Mouse (Mus musculus) hindbrain, embryonic 13.5 days (tissue): ENCODE measurements around the gene Tlcd2. TPM values are rescaled to one million over a fixed set of nuclear protein-coding genes. Genes with fewer than 3 reads are reported as not detected.

Source experiments
- ATAC-seq: fragments of 200-750 bp; cut with Nextera tagmentation; 2 replicates; pipeline ENCODE4 v1.8.0; 2017; ENCODE audit warnings: moderate TSS enrichment; ENCODE audit not compliant: low FRiP score
- H3K27ac ChIP-seq: fragments of 300-500 bp; sonication (generic); 2 replicates; pipeline ENCODE4 v1.5.1; 2015; ENCODE audit warnings: inconsistent platforms, mild to moderate bottlenecking, moderate library complexity
- H3K27me3 ChIP-seq: fragments of 300-500 bp; sonication (generic); 2 replicates; pipeline ENCODE4 v1.6.1; 2015; ENCODE audit warnings: mild to moderate bottlenecking, inconsistent platforms
- H3K36me3 ChIP-seq: fragments of 300-500 bp; sonication (generic); 2 replicates; pipeline ENCODE4 v1.6.1; 2015; ENCODE audit warnings: mild to moderate bottlenecking, inconsistent platforms
- H3K4me1 ChIP-seq: fragments of 300-500 bp; sonication (generic); replicated peaks from 2 replicates; pipeline ENCODE4 v1.6.1; 2015; ENCODE audit warnings: inconsistent platforms
- H3K4me2 ChIP-seq: fragments of 300-500 bp; sonication (generic); 2 replicates; pipeline ENCODE4 v1.6.1; 2015; ENCODE audit warnings: inconsistent platforms, mild to moderate bottlenecking, moderate library complexity
- H3K4me3 ChIP-seq: fragments of 300-500 bp; sonication (generic); 2 replicates; pipeline ENCODE4 v1.5.1; 2015; ENCODE audit warnings: mild to moderate bottlenecking, inconsistent platforms
- H3K9ac ChIP-seq: fragments of 300-500 bp; sonication (generic); 2 replicates; pipeline ENCODE4 v1.6.1; 2015; ENCODE audit warnings: mild to moderate bottlenecking, inconsistent platforms
- H3K9me3 ChIP-seq: fragments of 300-500 bp; sonication (generic); 2 replicates; pipeline ENCODE4 v1.6.1; 2016; ENCODE audit warnings: inconsistent platforms
- WGBS: fragments of 180-500 bp; shearing (Covaris S2); methylation state at CpG from one replicate; pipeline ENCODE4 v1.1.7; 2015; 5-methylcytosine and 5-hydroxymethylcytosine counted together
- polyA plus RNA-seq: library from polyadenylated mRNA; unstranded; fragments of >200 nt; fragmentation: Nextera tagmentation; extraction: Ambion mirVana; gene quantifications from 2 replicates; pipeline ENCODE4 v1.2.1, GENCODE M21; 2015

Gene Tlcd2
- polyA plus RNA-seq, 1 experiment from 2014 or later = 2.7 TPM

DNA sequence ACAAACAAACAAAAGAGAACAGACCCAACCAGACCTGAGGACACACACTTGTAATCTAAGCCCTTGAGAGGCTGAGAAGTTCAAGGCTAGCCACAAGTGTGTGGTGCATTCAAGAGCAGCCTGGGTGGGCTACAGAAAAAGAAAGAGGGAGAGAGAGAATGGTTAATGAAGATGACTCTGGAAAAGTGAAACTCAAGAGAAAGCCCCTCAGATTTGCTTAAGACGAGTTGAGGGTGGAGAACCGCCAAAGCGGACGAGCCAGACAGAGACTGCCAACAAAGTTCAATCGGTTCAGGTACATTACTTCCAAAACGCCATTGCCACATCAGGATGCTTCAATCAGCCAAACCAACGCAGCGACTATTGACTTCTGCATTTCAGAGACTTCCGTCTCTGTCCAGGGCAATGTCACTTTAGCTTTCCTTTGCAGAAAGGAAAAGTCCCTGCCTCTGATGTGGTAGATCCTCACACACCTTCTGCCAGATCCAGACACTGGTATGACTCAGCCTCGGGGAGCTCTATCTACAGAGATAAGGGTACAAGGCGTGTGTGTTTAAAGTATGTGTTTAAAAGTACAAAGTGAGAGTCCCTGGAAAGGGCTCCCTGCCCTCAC, 11.1 kb downstream of the Tlcd2 start:
- H3K4me1 ChIP-seq = peaks cover 6% of the 10 kb centered on the region
- H3K27me3 ChIP-seq = 0 out of 2 replicates have a peak, but pooled peaks cover 18% of the 10 kb centered on the region
- H3K4me3 ChIP-seq = no peak overlapping the region
- 88% methylated on average over 11 of the region's 11 CpGs for WGBS
- H3K9me3 ChIP-seq = no peaks in the 10 kb centered on the region
- no peak for ATAC-seq
- no peak overlapping the region for H3K9ac ChIP-seq
- no peak overlapping the region for H3K4me2 ChIP-seq
- H3K36me3 ChIP-seq = no peaks in the 10 kb centered on the region
- no peak overlapping the region for H3K27ac ChIP-seq

DNA sequence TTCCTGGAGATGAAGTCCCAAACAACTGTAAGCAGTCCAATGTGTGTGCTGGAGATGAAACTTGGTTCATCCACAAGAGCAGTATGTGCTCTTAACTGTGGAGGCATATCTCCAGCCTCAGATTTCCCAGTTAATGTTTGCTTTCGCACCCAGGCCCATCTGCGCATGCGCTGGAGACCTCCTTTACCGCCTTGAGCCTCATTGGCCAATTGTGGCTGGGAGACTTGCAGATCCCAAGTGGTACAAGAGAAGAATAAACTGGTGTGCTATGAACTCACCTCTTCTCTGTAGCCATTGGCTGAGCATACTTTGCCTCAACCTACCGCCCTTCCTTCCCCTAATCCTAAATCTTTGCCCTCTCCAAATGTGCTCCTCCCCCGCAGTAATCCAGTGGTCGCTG, 11.9 kb downstream of the Tlcd2 start:
- WGBS = 65% methylated on average over 7 of the region's 7 CpGs
- no peak overlapping the region for H3K27ac ChIP-seq
- no peaks in the 10 kb centered on the region for H3K4me1 ChIP-seq
- no peak overlapping the region for H3K4me3 ChIP-seq
- H3K36me3 ChIP-seq = no peaks in the 10 kb centered on the region
- no peak overlapping the region for H3K4me2 ChIP-seq
- no peak for ATAC-seq
- H3K9me3 ChIP-seq = no peaks in the 10 kb centered on the region
- 0 out of 2 replicates have a peak, but pooled peaks cover 11% of the 10 kb centered on the region for H3K27me3 ChIP-seq
- no peak overlapping the region for H3K9ac ChIP-seq

DNA sequence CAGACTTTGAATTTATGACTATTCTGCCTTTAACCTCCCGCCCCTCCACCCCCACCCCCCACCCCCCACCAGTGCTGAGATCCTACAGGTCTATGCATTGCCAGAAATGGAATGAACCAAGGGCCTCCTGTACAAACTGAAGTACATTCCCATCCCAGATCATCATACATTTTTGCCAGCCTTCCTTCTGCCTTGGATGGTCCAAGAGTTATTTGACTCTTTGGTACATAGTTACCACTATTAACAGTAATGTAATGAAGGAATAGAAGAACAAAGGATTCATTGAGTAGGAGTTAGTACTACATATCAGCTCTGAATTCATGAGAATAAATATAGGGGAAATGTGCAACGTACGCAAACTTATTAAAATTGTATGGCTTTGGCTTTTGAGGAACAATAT, 24.7 kb downstream of the Tlcd2 start:
- Histone ChIP-seq H3K9ac (no peak overlapping the region), H3K4me1 (peaks cover 17% of the 10 kb centered on the region), H3K36me3 (peaks cover 19% of the 10 kb centered on the region), H3K27me3 (0 out of 2 replicates have a peak, but pooled peaks cover 12% of the 10 kb centered on the region), H3K4me2 (peak overlapping the region; percentile 44), H3K27ac (peak overlapping the region; percentile 52; the same call in 1 of the 2 replicates), H3K9me3 (no peaks in the 10 kb centered on the region), H3K4me3 (peak overlapping the region; percentile 99; the same call in 1 of the 2 replicates)
- peak; percentile 52 for ATAC-seq
- WGBS = 28% methylated on average over 3 of the region's 3 CpGs

DNA sequence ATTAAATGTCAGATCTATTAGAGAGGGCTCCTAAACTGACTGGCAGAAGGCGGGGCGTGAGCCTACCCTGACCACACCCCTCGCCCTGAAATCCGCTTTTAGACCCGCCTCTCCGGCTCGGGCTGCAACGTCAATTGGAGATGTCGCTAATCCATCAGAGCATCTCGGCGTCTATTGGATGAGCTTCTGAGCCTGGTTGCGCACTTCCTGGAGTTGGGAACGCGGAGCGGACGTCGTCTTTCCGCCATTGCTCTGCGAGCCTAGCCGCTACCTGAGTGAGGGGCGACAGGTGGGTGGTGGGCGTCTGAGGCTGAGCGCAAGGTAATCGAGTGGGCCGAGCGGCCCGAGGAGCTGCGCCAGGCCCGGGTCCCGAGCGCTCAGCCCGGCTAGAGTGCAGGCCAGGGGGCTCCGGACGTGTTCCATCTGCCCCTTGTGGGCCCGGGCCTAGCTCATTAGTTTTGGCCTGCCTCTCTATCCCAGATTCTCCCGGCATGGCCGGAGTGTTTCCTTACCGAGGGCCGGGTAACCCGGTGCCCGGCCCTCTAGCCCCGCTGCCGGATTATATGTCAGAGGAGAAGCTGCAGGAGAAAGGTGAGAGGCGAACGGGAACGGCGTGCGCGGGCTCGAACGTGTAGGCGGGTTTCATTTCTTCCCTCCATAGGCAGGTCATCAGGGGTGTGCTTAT, 25.2 kb downstream of the Tlcd2 start, which contains the start of gene Prpf8:
Gene Prpf8 (plus strand): TSS at position 216 of the 685 bp plus-strand sequence.
- peak within 1 kb of the TSS; percentile 87 for H3K27ac ChIP-seq
- peak; percentile 100 for ATAC-seq
- peaks cover 17% of the 10 kb centered on the region for H3K4me1 ChIP-seq
- H3K9me3 ChIP-seq = no peaks in the 10 kb centered on the region
- H3K36me3 ChIP-seq = peaks cover 25% of the 10 kb centered on the region
- H3K27me3 ChIP-seq = 0 out of 2 replicates have a peak, but pooled peaks cover 12% of the 10 kb centered on the region
- under 1% methylated on average over 52 of the region's 52 CpGs for WGBS
- peak within 1 kb of the TSS; percentile 97 for H3K9ac ChIP-seq
- H3K4me3 ChIP-seq = peak within 1 kb of the TSS; percentile 99
- H3K4me2 ChIP-seq = peak within 1 kb of the TSS; percentile 98

DNA sequence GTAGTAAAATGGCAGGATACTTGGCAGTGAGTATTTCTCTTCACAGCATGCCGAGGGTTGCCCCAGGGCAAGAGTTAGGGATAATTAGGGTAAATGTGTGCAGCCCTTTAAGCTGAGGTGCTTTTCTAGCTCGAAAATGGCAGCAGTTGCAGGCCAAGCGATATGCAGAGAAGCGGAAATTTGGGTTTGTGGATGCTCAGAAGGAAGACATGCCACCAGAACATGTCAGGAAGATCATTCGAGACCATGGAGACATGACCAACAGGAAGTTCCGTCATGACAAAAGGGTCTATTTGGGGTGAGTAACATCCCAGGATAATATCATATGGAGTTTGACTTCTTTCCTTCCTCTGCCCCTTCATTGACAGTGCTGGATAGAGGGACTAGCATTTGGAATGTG, 26.0 kb downstream of the Tlcd2 start:
- peak overlapping the region; percentile 87; the same call in 1 of the 2 replicates for H3K27ac ChIP-seq
- H3K9me3 ChIP-seq = no peaks in the 10 kb centered on the region
- peaks cover 17% of the 10 kb centered on the region for H3K4me1 ChIP-seq
- 0 out of 2 replicates have a peak, but pooled peaks cover 12% of the 10 kb centered on the region for H3K27me3 ChIP-seq
- WGBS = 46% methylated on average over 6 of the region's 6 CpGs
- ATAC-seq = no peak
- peaks cover 32% of the 10 kb centered on the region for H3K36me3 ChIP-seq
- H3K9ac ChIP-seq = peak overlapping the region; percentile 97
- peak overlapping the region; percentile 98 for H3K4me2 ChIP-seq
- H3K4me3 ChIP-seq = peak overlapping the region; percentile 99

DNA sequence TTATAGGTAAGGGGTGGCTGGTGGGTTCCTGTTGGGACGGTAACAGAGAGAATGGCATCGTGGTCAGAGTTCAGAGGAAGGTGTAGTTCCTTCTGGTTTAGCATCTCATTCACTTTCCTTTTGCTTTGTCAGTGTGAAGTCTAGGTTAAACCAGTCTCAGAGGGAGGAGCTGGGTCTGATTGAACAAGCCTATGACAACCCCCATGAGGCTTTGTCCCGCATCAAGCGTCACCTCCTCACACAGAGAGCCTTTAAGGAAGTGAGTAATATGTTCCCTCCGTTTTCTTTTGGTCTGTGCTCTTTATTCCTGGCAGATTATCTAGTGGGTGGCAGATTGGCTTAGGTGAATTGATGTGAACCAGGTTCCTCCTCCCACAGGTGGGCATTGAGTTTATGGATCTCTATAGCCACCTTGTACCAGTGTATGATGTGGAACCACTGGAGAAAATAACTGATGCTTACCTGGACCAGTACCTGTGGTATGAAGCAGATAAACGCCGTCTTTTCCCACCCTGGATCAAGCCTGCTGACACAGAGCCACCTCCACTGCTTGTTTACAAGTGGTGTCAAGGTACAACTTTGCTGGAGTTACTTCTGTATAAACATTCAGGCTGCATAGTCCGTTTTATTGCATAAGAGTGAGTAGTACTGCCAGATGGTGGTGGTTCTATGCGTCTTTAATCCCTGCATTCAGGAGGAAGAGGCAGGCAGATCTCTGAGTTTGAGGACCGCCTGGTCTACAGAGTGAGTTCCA, 33.0 kb downstream of the Tlcd2 start:
- Histone ChIP-seq H3K36me3 (peaks cover 99% of the 10 kb centered on the region), H3K27ac (no peak overlapping the region), H3K27me3 (no peaks in the 10 kb centered on the region), H3K9ac (no peak overlapping the region), H3K9me3 (no peaks in the 10 kb centered on the region), H3K4me3 (no peak overlapping the region), H3K4me1 (no peaks in the 10 kb centered on the region), H3K4me2 (no peak overlapping the region)
- WGBS = 95% methylated on average over 10 of the region's 10 CpGs
- no peak for ATAC-seq

DNA sequence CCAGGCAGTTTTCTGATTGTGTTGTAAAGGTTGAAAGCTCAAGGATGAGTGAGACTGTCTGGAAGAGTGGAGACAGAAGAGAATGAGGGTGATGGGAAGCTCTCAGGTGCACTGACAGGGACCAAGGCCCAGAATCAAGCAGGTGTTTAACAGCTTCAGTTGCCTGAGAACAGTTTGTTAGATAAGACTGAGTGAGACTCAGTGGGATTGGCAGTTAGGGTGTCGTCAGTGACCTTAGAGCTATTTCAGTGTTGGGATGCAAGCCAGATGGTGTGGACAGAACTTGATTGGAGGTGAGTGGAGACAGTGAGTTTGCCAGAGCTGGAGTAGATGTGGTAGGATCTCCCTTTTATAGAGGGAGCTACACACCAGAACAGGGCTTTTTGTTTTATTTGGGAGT, 36.6 kb downstream of the Tlcd2 start:
- no peak for ATAC-seq

DNA sequence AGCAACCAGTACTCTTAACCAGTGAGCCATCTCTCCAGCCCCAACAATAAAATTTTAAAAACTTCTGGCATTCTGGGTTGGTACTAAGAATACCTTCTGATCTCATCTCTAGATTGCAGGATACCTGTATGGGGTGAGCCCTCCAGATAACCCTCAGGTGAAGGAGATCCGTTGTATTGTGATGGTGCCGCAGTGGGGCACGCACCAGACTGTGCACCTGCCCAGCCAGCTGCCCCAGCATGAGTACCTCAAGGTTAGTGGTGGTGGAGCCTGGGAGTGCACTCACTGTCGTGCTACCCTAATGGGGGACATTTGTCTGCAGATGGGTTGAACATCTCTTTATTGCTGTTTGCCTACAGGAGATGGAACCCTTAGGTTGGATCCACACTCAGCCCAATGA, 46.6 kb downstream of the Tlcd2 start:
- ATAC-seq = no peak
- Histone ChIP-seq H3K9ac (no peak overlapping the region), H3K36me3 (peaks cover 74% of the 10 kb centered on the region), H3K4me2 (no peak overlapping the region), H3K9me3 (no peaks in the 10 kb centered on the region), H3K4me3 (no peak overlapping the region), H3K27me3 (no peaks in the 10 kb centered on the region), H3K27ac (no peak overlapping the region), H3K4me1 (peaks cover 15% of the 10 kb centered on the region)
- 95% methylated on average over 4 of the region's 4 CpGs for WGBS

More for the DNA sequence above, 36.6 kb downstream of the Tlcd2 start:
- no peak overlapping the region for H3K9ac ChIP-seq
- H3K4me3 ChIP-seq = no peak overlapping the region
- no peak overlapping the region for H3K4me2 ChIP-seq
- WGBS = 83% methylated on average over 1 of the region's 1 CpGs
- H3K27me3 ChIP-seq = no peaks in the 10 kb centered on the region
- no peak overlapping the region for H3K27ac ChIP-seq
- peaks cover 99% of the 10 kb centered on the region for H3K36me3 ChIP-seq
- no peaks in the 10 kb centered on the region for H3K4me1 ChIP-seq
- H3K9me3 ChIP-seq = no peaks in the 10 kb centered on the region

DNA sequence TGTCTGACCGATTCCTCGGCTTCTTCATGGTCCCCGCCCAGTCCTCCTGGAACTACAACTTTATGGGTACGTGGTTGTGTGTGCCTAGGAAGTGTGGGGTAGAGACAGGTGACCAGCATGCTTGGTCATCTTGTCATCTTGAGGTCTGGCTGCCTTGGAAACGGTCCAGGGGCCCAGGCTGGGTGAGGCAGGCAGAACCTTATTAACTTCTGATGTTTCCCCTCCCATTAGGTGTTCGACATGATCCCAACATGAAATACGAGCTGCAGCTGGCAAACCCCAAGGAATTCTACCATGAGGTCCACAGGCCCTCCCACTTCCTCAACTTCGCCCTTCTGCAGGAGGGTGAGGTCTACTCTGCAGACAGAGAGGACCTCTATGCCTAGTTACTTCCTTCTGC, 47.4 kb downstream of the Tlcd2 start:
- WGBS = 83% methylated on average over 8 of the region's 8 CpGs

DNA sequence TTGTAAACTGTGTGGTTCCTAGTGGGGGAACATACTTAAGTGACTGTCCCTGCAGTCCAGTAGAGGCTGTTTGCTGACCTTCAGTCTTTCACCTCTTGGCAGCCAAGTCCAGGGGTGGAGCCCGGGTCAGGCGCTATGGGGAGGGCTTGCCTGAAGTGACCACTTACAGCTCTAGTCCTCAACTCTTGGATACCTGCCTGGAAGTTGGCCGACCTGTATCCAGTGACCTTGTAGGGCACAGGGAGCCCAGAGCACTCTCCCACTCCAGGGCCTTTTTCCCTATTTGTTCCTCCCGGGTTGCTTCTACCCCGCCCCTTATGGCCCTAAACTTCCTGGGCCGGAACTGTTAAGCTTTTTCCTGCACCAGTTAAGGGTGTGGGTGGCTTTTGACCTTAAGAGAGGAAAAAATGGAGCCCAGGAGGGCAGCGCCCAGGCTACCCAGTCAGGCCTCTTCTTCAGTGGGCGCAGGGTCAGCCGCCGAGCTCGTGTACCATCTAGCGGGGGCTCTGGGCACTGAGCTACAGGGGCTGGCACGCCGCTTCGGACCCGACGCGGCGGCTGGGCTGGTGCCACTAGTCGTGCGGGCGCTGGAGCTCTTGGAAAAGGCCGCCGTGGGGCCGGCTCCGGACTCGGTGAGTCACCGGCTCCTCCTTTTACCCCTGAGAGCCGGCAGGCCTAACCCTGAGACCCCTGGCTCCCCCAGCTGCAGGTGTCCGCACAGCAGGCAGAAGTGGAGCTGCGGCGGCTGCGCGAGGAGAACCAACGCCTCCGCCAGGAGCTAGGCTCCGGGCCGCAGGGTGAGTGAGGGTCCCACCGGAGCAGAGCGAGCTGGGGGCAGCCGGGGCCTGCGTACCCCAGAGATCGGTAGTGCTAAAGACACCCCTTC, 48.5 kb downstream of the Tlcd2 start, which contains the start of gene Rilp:
Gene Rilp (plus strand): TSS at position 354 of the 886 bp plus-strand sequence.
- H3K9ac ChIP-seq = peak within 1 kb of the TSS; percentile 73
- 2% methylated on average over 43 of the region's 43 CpGs for WGBS
- H3K4me3 ChIP-seq = peak within 1 kb of the TSS; percentile 50
- ATAC-seq = peak; percentile 86
- H3K4me1 ChIP-seq = peaks cover 15% of the 10 kb centered on the region
- H3K4me2 ChIP-seq = peak within 1 kb of the TSS; percentile 76
- H3K27me3 ChIP-seq = no peaks in the 10 kb centered on the region
- peak within 1 kb of the TSS; percentile 76 for H3K27ac ChIP-seq
- peaks cover 55% of the 10 kb centered on the region for H3K36me3 ChIP-seq
- no peaks in the 10 kb centered on the region for H3K9me3 ChIP-seq

More for the DNA sequence above, 47.4 kb downstream of the Tlcd2 start:
- Histone ChIP-seq H3K27ac (no peak overlapping the region), H3K27me3 (no peaks in the 10 kb centered on the region), H3K4me2 (no peak overlapping the region), H3K36me3 (peaks cover 66% of the 10 kb centered on the region), H3K9ac (0 out of 2 replicates have a peak overlapping the region, but pooled peaks have one; percentile 73), H3K9me3 (no peaks in the 10 kb centered on the region), H3K4me3 (no peak overlapping the region), H3K4me1 (peaks cover 15% of the 10 kb centered on the region)
- no peak for ATAC-seq

DNA sequence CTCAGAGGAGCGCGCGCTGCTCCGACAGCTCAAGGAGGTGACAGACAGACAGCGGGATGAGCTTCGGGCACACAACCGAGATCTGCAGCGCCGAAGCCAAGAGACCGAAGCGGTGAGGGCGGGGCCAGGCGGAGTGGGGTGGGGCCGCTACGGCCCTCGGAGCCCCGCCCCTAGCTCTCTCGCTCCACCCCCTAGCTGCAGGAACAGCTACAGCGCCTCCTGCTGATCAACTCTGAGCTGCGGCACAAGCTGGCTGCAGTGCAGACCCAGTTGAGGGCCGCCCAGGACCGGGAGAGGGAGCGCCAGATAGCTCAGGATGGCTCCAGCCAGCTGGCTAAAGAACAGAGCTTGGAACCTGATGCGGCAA, 49.1 kb downstream of the Tlcd2 start:
- Histone ChIP-seq H3K36me3 (peaks cover 51% of the 10 kb centered on the region), H3K27ac (peak overlapping the region; percentile 76), H3K27me3 (no peaks in the 10 kb centered on the region), H3K9me3 (no peaks in the 10 kb centered on the region), H3K9ac (peak overlapping the region; percentile 73), H3K4me1 (peaks cover 15% of the 10 kb centered on the region), H3K4me3 (peak overlapping the region; percentile 50), H3K4me2 (peak overlapping the region; percentile 76)
- 2% methylated on average over 24 of the region's 24 CpGs for WGBS
- peak; percentile 93 for ATAC-seq
